31 mouse cellular contexts compared by ENCODE assay signal in genomic region chr1:135746248-135746647, GRCm38 (mm10). TPM values are rescaled to one million over a fixed set of nuclear protein-coding genes. Genes with fewer than 3 reads are reported as not detected.
A peak's percentile ranks its signal among the peaks of the same experiment; 100 is the strongest.
DNase-seq lines count a peak whose midpoint lies in the region; ATAC-seq and TF ChIP-seq lines count a peak whose summit lies in the region.
"Had no signal": no experiment of that assay in that cellular context is flagged by ENCODE, and none has a peak within 500 bp of the region (broad histone marks: within the 10 kb centered on the region; RNA-seq: fewer than 3 reads in every experiment).

No protein-coding gene starts in this region.

- H3K4me3 ChIP-seq in liver, adult 2 months (ENCODE audit: insufficient read depth, low read depth, low read length), result no peak overlapping the region
- no peak overlapping the region for H3K4me3 ChIP-seq in liver, embryonic 11.5 days (ENCODE audit: low read depth, low read length)
- H3K4me3 ChIP-seq in lung, embryonic 14.5 days (ENCODE audit: low read depth, low read length), result no peak overlapping the region
- H3K4me3 ChIP-seq in lung, embryonic 16.5 days (ENCODE audit: low read length), result no peak overlapping the region
- H3K4me3 ChIP-seq: embryonic facial prominence, embryonic 13.5 days; embryonic facial prominence, embryonic 15.5 days; erythroblast, embryonic 14.5 days; forebrain, embryonic 10.5 days; forebrain, embryonic 12.5 days had no signal

- H3K27ac ChIP-seq in liver, adult 2 months (replicated peaks; ENCODE audit: insufficient read depth, low read depth, low read length), result no peak overlapping the region
- H3K27ac ChIP-seq in liver, embryonic 11.5 days (ENCODE audit: low read depth, low read length), result no peak overlapping the region
- 0 out of 2 replicates have a peak overlapping the region, but pooled peaks have one; percentile 42 for H3K27ac ChIP-seq in lung, embryonic 14.5 days (ENCODE audit: low read depth)
- peak overlapping the region; percentile 55 for H3K27ac ChIP-seq in lung, embryonic 16.5 days (ENCODE audit: low read length)
- H3K27ac ChIP-seq: embryonic facial prominence, embryonic 13.5 days; embryonic facial prominence, embryonic 15.5 days; forebrain, embryonic 10.5 days; forebrain, embryonic 12.5 days had no signal

- no peaks in the 10 kb centered on the region for H3K9me3 ChIP-seq in liver, embryonic 11.5 days (ENCODE audit: control insufficient read depth, low read length)
- no peaks in the 10 kb centered on the region for H3K9me3 ChIP-seq in lung, embryonic 14.5 days (ENCODE audit: low read depth, low read length)
- H3K9me3 ChIP-seq in lung, embryonic 16.5 days (ENCODE audit: control insufficient read depth, low read length), result no peaks in the 10 kb centered on the region
- H3K9me3 ChIP-seq: embryonic facial prominence, embryonic 13.5 days; embryonic facial prominence, embryonic 15.5 days; forebrain, embryonic 10.5 days; forebrain, embryonic 12.5 days; G1E had no signal

- DNase-seq in liver, adult 2 months (ENCODE audit: extremely low read depth, low read depth, low spot score), result peak; percentile 28
- no peak for DNase-seq in liver, embryonic 11.5 days (ENCODE audit: low spot score)
- peak; percentile 52 for DNase-seq in lung, embryonic 14.5 days
- no peak for DNase-seq in lung, adult 18-20 months
- DNase-seq in lung, postnatal 25 days (ENCODE audit: low spot score), result no peak
- peak; percentile 45 for DNase-seq in lung, postnatal 10 days
- no peak for DNase-seq in lung, postnatal 14 days
- DNase-seq: adrenal gland, adult 2 months; adrenal gland, postnatal 10 days; adrenal gland, postnatal 25 days; B cell, adult 2 months; cerebellum, adult 11 months; cerebellum, adult 18-20 months; cerebellum, adult 8-10 months; cerebellum, adult 9-11 months; cerebellum, postnatal 14 days; cerebellum, postnatal 36 days; embryo, embryonic 11 days had no signal

- WGBS in liver, adult 2 months, result 75% methylated on average over 4 of the region's 4 CpGs
- WGBS in liver, embryonic 11.5 days, result 84% methylated on average over 4 of the region's 4 CpGs
- WGBS in lung, embryonic 14.5 days, result 41% methylated on average over 4 of the region's 4 CpGs
- 48% methylated on average over 4 of the region's 4 CpGs for WGBS in lung, embryonic 16.5 days

- no peak overlapping the region for H3K4me2 ChIP-seq in liver, embryonic 11.5 days
- H3K4me2 ChIP-seq in lung, embryonic 14.5 days, result no peak overlapping the region
- no peak overlapping the region for H3K4me2 ChIP-seq in lung, embryonic 16.5 days (ENCODE audit: low read depth, low read length)
- H3K4me2 ChIP-seq: embryonic facial prominence, embryonic 13.5 days; embryonic facial prominence, embryonic 15.5 days; forebrain, embryonic 12.5 days had no signal

- H3K4me1 ChIP-seq in liver, adult 2 months (ENCODE audit: control insufficient read depth, insufficient read depth, low read length), result 0 out of 2 replicates have a peak, but pooled peaks cover 2% of the 10 kb centered on the region
- no peaks in the 10 kb centered on the region for H3K4me1 ChIP-seq in liver, embryonic 11.5 days (replicated peaks; ENCODE audit: control insufficient read depth, insufficient read depth, low read length)
- peaks cover 29% of the 10 kb centered on the region for H3K4me1 ChIP-seq in lung, embryonic 14.5 days (ENCODE audit: insufficient read depth)
- H3K4me1 ChIP-seq in lung, embryonic 16.5 days (replicated peaks; ENCODE audit: control insufficient read depth, insufficient read depth, low read length), result peaks cover 26% of the 10 kb centered on the region

- TF ChIP-seq CTCF in liver, adult 2 months (IDR thresholded peaks at IDR 0.05; ENCODE audit: low read depth, low read length), result no peak
- TF ChIP-seq CTCF in lung, embryonic 14.5 days (IDR thresholded peaks at IDR 0.05; ENCODE audit: low read depth), result no peak

- H3K9ac ChIP-seq in liver, adult 2 months (ENCODE audit: low read depth, low read length), result no peak overlapping the region
- no peak overlapping the region for H3K9ac ChIP-seq in liver, embryonic 11.5 days (ENCODE audit: low read depth, low read length)
- no peak overlapping the region for H3K9ac ChIP-seq in lung, embryonic 14.5 days
- H3K9ac ChIP-seq in lung, embryonic 16.5 days (ENCODE audit: low read length), result no peak overlapping the region
- H3K9ac ChIP-seq: embryonic facial prominence, embryonic 13.5 days; embryonic facial prominence, embryonic 15.5 days; forebrain, embryonic 12.5 days had no signal

- no peak for ATAC-seq in liver, embryonic 11.5 days (replicated peaks; ENCODE audit: low FRiP score)
- ATAC-seq in lung, embryonic 14.5 days (ENCODE audit: insufficient read depth), result no peak
- ATAC-seq in lung, embryonic 16.5 days (ENCODE audit: low read depth), result peak; percentile 49
- ATAC-seq: activated CD4-positive, CD25-positive, alpha-beta regulatory T cell, adult 4 months; CD4-positive, CD25-positive, alpha-beta regulatory T cell, adult 4 months; forebrain, embryonic 14.5 days; Patski had no signal

- no peaks in the 10 kb centered on the region for H3K36me3 ChIP-seq in liver, adult 2 months (ENCODE audit: control insufficient read depth, insufficient read depth, low read length)
- H3K36me3 ChIP-seq in liver, embryonic 11.5 days (ENCODE audit: control insufficient read depth, insufficient read depth, low read length), result peaks cover 17% of the 10 kb centered on the region
- peaks cover 70% of the 10 kb centered on the region for H3K36me3 ChIP-seq in lung, embryonic 14.5 days (ENCODE audit: insufficient read depth)
- H3K36me3 ChIP-seq in lung, embryonic 16.5 days (ENCODE audit: control insufficient read depth, insufficient read depth, low read length), result peaks cover 38% of the 10 kb centered on the region
- H3K36me3 ChIP-seq: G1E had no signal

- no peaks in the 10 kb centered on the region for H3K27me3 ChIP-seq in liver, adult 2 months (ENCODE audit: control insufficient read depth, insufficient read depth, low read length)
- no peaks in the 10 kb centered on the region for H3K27me3 ChIP-seq in liver, embryonic 11.5 days (replicated peaks; ENCODE audit: control insufficient read depth, insufficient read depth, low read length)
- no peaks in the 10 kb centered on the region for H3K27me3 ChIP-seq in lung, embryonic 14.5 days (ENCODE audit: insufficient read depth, low read length)
- H3K27me3 ChIP-seq in lung, embryonic 16.5 days (ENCODE audit: control insufficient read depth, insufficient read depth, low read depth, low read length), result no peaks in the 10 kb centered on the region
- H3K27me3 ChIP-seq: CH12.LX; embryonic facial prominence, embryonic 13.5 days; embryonic facial prominence, embryonic 15.5 days; forebrain, embryonic 12.5 days; Patski had no signal

- H3K79me2 ChIP-seq in liver, adult 2 months (ENCODE audit: control insufficient read depth, insufficient read depth, low read length), result no peaks in the 10 kb centered on the region

- TF ChIP-seq POLR2A in liver, adult 2 months (IDR thresholded peaks at IDR 0.05; ENCODE audit: extremely low read depth, insufficient read depth, low read length), result no peak

RNA-seq across cellular contexts. Expression of gene Phlda3, which starts 19.7 kb away (rescaled TPM):
- 1.7 and 1.9 TPM in 2 replicates for total RNA-seq in liver, adult 2 months (2014; rRNA removed)
- 0.62 and 1.8 TPM in 2 replicates for polyA plus RNA-seq in liver, adult 2 months (2012; rRNA removed)
- 22.5 and 22.8 TPM in 2 replicates for polyA plus RNA-seq in liver, embryonic 11.5 days (2014; fragmentation: Nextera tagmentation; extraction: Ambion mirVana)
- polyA plus RNA-seq in lung, embryonic 14.5 days (2014; fragmentation: Nextera tagmentation; extraction: Ambion mirVana), result 75.4 and 79.5 TPM in 2 replicates
- polyA plus RNA-seq in lung, embryonic 16.5 days (2015; fragmentation: Nextera tagmentation; extraction: Ambion mirVana), result 62.8 and 63.2 TPM in 2 replicates

RNA-seq across cellular contexts. Expression of gene Csrp1, which starts 26.4 kb away (rescaled TPM):
- total RNA-seq in liver, adult 2 months (2014; rRNA removed), result 11.9 and 12.2 TPM in 2 replicates
- 12.1 and 13.7 TPM in 2 replicates for polyA plus RNA-seq in liver, adult 2 months (2012; rRNA removed)
- 65.6 and 71.8 TPM in 2 replicates for polyA plus RNA-seq in liver, embryonic 11.5 days (2014; fragmentation: Nextera tagmentation; extraction: Ambion mirVana)
- 271 and 297 TPM in 2 replicates for polyA plus RNA-seq in lung, embryonic 14.5 days (2014; fragmentation: Nextera tagmentation; extraction: Ambion mirVana)
- polyA plus RNA-seq in lung, embryonic 16.5 days (2015; fragmentation: Nextera tagmentation; extraction: Ambion mirVana), result 268 and 290 TPM in 2 replicates

RNA-seq across cellular contexts. Expression of gene Tnni1, which starts 33.0 kb away (rescaled TPM):
- total RNA-seq in liver, adult 2 months (2014; rRNA removed), result 0.46 TPM in 1 of 2 replicates, not detected in the other
- 0.14 TPM in 1 of 2 replicates, not detected in the other for polyA plus RNA-seq in liver, adult 2 months (2012; rRNA removed)
- 42.1 and 58.2 TPM in 2 replicates for polyA plus RNA-seq in liver, embryonic 11.5 days (2014; fragmentation: Nextera tagmentation; extraction: Ambion mirVana)
- 11.4 and 63.9 TPM in 2 replicates for polyA plus RNA-seq in lung, embryonic 14.5 days (2014; fragmentation: Nextera tagmentation; extraction: Ambion mirVana)
- 92.3 and 105 TPM in 2 replicates for polyA plus RNA-seq in lung, embryonic 16.5 days (2015; fragmentation: Nextera tagmentation; extraction: Ambion mirVana)
- total RNA-seq: adrenal gland, adult 2 months; adrenal gland, postnatal 25 days; common myeloid progenitor, adult 5-6 weeks had no signal
- polyA plus RNA-seq: activated CD4-positive, CD25-positive, alpha-beta regulatory T cell, adult 4 months; CD4-positive, CD25-positive, alpha-beta regulatory T cell, adult 4 months; erythroblast, embryonic 14.5 days had no signal

Comparison
In these comparisons a context has a peak if more than half of its experiments do, and no peak if none do; other contexts are left out.
1. DNase-seq: peak in liver, adult 2 months (single experiment), lung, embryonic 14.5 days (single experiment) and lung, postnatal 10 days (single experiment); none in liver, embryonic 11.5 days (single experiment), lung, adult 18-20 months (0 of 2), lung, postnatal 25 days (single experiment) and lung, postnatal 14 days (single experiment).
2. RNA of gene Tnni1, which starts 33.0 kb away (polyA plus RNA-seq): 92.3 to 105 TPM in lung, embryonic 16.5 days, 42.1 to 58.2 TPM in liver, embryonic 11.5 days and 11.4 to 63.9 TPM in lung, embryonic 14.5 days; 0.14 TPM in liver, adult 2 months; every median in the first group is over 10 times any median in the second.
3. H3K27ac ChIP-seq: peak in lung, embryonic 14.5 days (single experiment) and lung, embryonic 16.5 days (single experiment); none in liver, adult 2 months (single experiment) and liver, embryonic 11.5 days (single experiment).